Mouse (Mus musculus): ENCODE data around the gene Sema4a.

GRCm38 (mm10) chr3:88500655-88501365, 39.8 kb upstream of the Sema4a start:
- no peak for TF ChIP-seq CTCF (IDR thresholded peaks at IDR 0.05; ENCODE audit: extremely low read depth, insufficient read depth, low read length)
- TF ChIP-seq POLR2A (IDR thresholded peaks at IDR 0.05; ENCODE audit: extremely low read depth, insufficient read depth, low read length) = no peak
